Mouse (Mus musculus): ENCODE data around the gene Klhdc3. TPM values are rescaled to one million over a fixed set of nuclear protein-coding genes. Genes with fewer than 3 reads are reported as not detected.

Gene Klhdc3
- polyA plus RNA-seq, 1 experiment from 2014 or later, result 52.0 TPM

- peak overlapping the region; percentile 88 for H3K27ac ChIP-seq (ENCODE audit: low read length)
- peak overlapping the region; percentile 93 for H3K4me3 ChIP-seq (ENCODE audit: low read depth, low read length)
- H3K4me1 ChIP-seq (ENCODE audit: control insufficient read depth, low read depth, low read length), result peaks cover 35% of the 10 kb centered on the region
- peak overlapping the region; percentile 93 for H3K9ac ChIP-seq (ENCODE audit: low read depth, low read length)
- no peaks in the 10 kb centered on the region for H3K27me3 ChIP-seq (ENCODE audit: control insufficient read depth, insufficient read depth, low read depth, low read length)
- peaks cover 3% of the 10 kb centered on the region; the same call in 1 of the 2 replicates for H3K36me3 ChIP-seq (ENCODE audit: control insufficient read depth, insufficient read depth)
- WGBS (ENCODE audit: insufficient replicate concordance), result 2% methylated on average over 39 of the region's 41 CpGs
- peak; percentile 59; the same call in 1 of the 2 replicates for ATAC-seq (ENCODE audit: low read depth)
- H3K9me3 ChIP-seq (replicated peaks; ENCODE audit: control insufficient read depth, low read length), result no peaks in the 10 kb centered on the region
- H3K4me2 ChIP-seq (ENCODE audit: low read depth, low read length), result peak overlapping the region; percentile 88
Observed at GRCm38 (mm10) chr17:46703971-46704886, 23.5 kb upstream of the Klhdc3 start.

- Histone ChIP-seq H3K4me2 (ENCODE audit: low read depth, low read length) (no peak overlapping the region), H3K9me3 (replicated peaks; ENCODE audit: control insufficient read depth, low read length) (no peaks in the 10 kb centered on the region), H3K9ac (ENCODE audit: low read depth, low read length) (no peak overlapping the region), H3K36me3 (ENCODE audit: control insufficient read depth, insufficient read depth) (peaks cover 3% of the 10 kb centered on the region; the same call in 1 of the 2 replicates), H3K4me3 (ENCODE audit: low read depth, low read length) (no peak overlapping the region), H3K4me1 (ENCODE audit: control insufficient read depth, low read depth, low read length) (peaks cover 36% of the 10 kb centered on the region), H3K27ac (ENCODE audit: low read length) (no peak overlapping the region), H3K27me3 (ENCODE audit: control insufficient read depth, insufficient read depth, low read depth, low read length) (no peaks in the 10 kb centered on the region)
- 83% methylated on average over 5 of the region's 5 CpGs for WGBS (ENCODE audit: insufficient replicate concordance)
- ATAC-seq (ENCODE audit: low read depth), result no peak
Observed at GRCm38 (mm10) chr17:46702506-46702905, 21.8 kb upstream of the Klhdc3 start.

DNA sequence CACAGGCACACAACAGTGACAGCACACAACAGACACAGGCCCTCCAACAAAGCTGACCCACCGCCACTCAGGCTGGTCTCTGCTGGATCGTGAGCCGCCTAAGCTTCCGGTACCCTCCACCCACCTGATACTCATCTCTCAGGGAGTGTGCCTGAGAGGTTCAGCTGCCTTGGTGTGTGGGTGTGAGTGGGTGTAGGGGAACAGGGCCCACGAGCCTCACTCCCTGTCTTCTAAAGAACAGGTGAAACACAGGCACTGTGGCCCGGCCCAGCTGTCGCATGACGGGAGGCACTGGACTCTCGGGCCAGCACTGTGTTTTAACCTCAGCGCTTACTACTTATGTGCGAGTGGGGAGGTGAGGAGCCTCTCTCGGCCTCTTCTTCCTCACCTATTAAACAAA, 21.4 kb upstream of the Klhdc3 start:
- Histone ChIP-seq H3K9ac (ENCODE audit: low read depth, low read length) (no peak overlapping the region), H3K36me3 (ENCODE audit: control insufficient read depth, insufficient read depth) (peaks cover 3% of the 10 kb centered on the region; the same call in 1 of the 2 replicates), H3K4me3 (ENCODE audit: low read depth, low read length) (no peak overlapping the region), H3K4me1 (ENCODE audit: control insufficient read depth, low read depth, low read length) (peaks cover 36% of the 10 kb centered on the region), H3K9me3 (replicated peaks; ENCODE audit: control insufficient read depth, low read length) (no peaks in the 10 kb centered on the region), H3K4me2 (ENCODE audit: low read depth, low read length) (no peak overlapping the region), H3K27ac (ENCODE audit: low read length) (no peak overlapping the region), H3K27me3 (ENCODE audit: control insufficient read depth, insufficient read depth, low read depth, low read length) (no peaks in the 10 kb centered on the region)
- WGBS (ENCODE audit: insufficient replicate concordance), result 70% methylated on average over 12 of the region's 12 CpGs
- ATAC-seq (ENCODE audit: low read depth), result no peak

- ATAC-seq (ENCODE audit: low read depth), result no peak
- H3K36me3 ChIP-seq (ENCODE audit: control insufficient read depth, insufficient read depth), result peaks cover 3% of the 10 kb centered on the region; the same call in 1 of the 2 replicates
- H3K9ac ChIP-seq (ENCODE audit: low read depth, low read length), result no peak overlapping the region
- no peak overlapping the region for H3K27ac ChIP-seq (ENCODE audit: low read length)
- WGBS (ENCODE audit: insufficient replicate concordance), result 79% methylated on average over 12 of the region's 12 CpGs
- no peak overlapping the region for H3K4me3 ChIP-seq (ENCODE audit: low read depth, low read length)
- peaks cover 36% of the 10 kb centered on the region for H3K4me1 ChIP-seq (ENCODE audit: control insufficient read depth, low read depth, low read length)
- H3K4me2 ChIP-seq (ENCODE audit: low read depth, low read length), result no peak overlapping the region
- no peaks in the 10 kb centered on the region for H3K27me3 ChIP-seq (ENCODE audit: control insufficient read depth, insufficient read depth, low read depth, low read length)
- no peaks in the 10 kb centered on the region for H3K9me3 ChIP-seq (replicated peaks; ENCODE audit: control insufficient read depth, low read length)
Observed at GRCm38 (mm10) chr17:46701489-46701888, 20.8 kb upstream of the Klhdc3 start.

- Histone ChIP-seq H3K9me3 (replicated peaks; ENCODE audit: control insufficient read depth, low read length) (no peaks in the 10 kb centered on the region), H3K4me3 (ENCODE audit: low read depth, low read length) (no peak overlapping the region), H3K4me1 (ENCODE audit: control insufficient read depth, low read depth, low read length) (peaks cover 28% of the 10 kb centered on the region), H3K27ac (ENCODE audit: low read length) (no peak overlapping the region), H3K27me3 (ENCODE audit: control insufficient read depth, insufficient read depth, low read depth, low read length) (no peaks in the 10 kb centered on the region), H3K4me2 (ENCODE audit: low read depth, low read length) (no peak overlapping the region), H3K9ac (ENCODE audit: low read depth, low read length) (no peak overlapping the region), H3K36me3 (ENCODE audit: control insufficient read depth, insufficient read depth) (peaks cover 3% of the 10 kb centered on the region; the same call in 1 of the 2 replicates)
- ATAC-seq (ENCODE audit: low read depth), result no peak
- 70% methylated on average over 3 of the region's 3 CpGs for WGBS (ENCODE audit: insufficient replicate concordance)
Observed at GRCm38 (mm10) chr17:46699912-46700311, 19.2 kb upstream of the Klhdc3 start.

GRCm38 (mm10) chr17:46699245-46699644, 18.5 kb upstream of the Klhdc3 start:
- Histone ChIP-seq H3K4me1 (ENCODE audit: control insufficient read depth, low read depth, low read length) (peaks cover 28% of the 10 kb centered on the region), H3K4me3 (ENCODE audit: low read depth, low read length) (no peak overlapping the region), H3K36me3 (ENCODE audit: control insufficient read depth, insufficient read depth) (peaks cover 3% of the 10 kb centered on the region; the same call in 1 of the 2 replicates), H3K4me2 (ENCODE audit: low read depth, low read length) (no peak overlapping the region), H3K9me3 (replicated peaks; ENCODE audit: control insufficient read depth, low read length) (no peaks in the 10 kb centered on the region), H3K27ac (ENCODE audit: low read length) (no peak overlapping the region), H3K9ac (ENCODE audit: low read depth, low read length) (no peak overlapping the region), H3K27me3 (ENCODE audit: control insufficient read depth, insufficient read depth, low read depth, low read length) (no peaks in the 10 kb centered on the region)
- 71% methylated on average over 5 of the region's 5 CpGs for WGBS (ENCODE audit: insufficient replicate concordance)
- no peak for ATAC-seq (ENCODE audit: low read depth)

GRCm38 (mm10) chr17:46698515-46698914, 17.8 kb upstream of the Klhdc3 start:
- H3K27me3 ChIP-seq (ENCODE audit: control insufficient read depth, insufficient read depth, low read depth, low read length), result no peaks in the 10 kb centered on the region
- no peak overlapping the region for H3K27ac ChIP-seq (ENCODE audit: low read length)
- no peak for ATAC-seq (ENCODE audit: low read depth)
- H3K4me3 ChIP-seq (ENCODE audit: low read depth, low read length), result no peak overlapping the region
- H3K9ac ChIP-seq (ENCODE audit: low read depth, low read length), result no peak overlapping the region
- H3K4me1 ChIP-seq (ENCODE audit: control insufficient read depth, low read depth, low read length), result peaks cover 21% of the 10 kb centered on the region
- no peak overlapping the region for H3K4me2 ChIP-seq (ENCODE audit: low read depth, low read length)
- peaks cover 3% of the 10 kb centered on the region; the same call in 1 of the 2 replicates for H3K36me3 ChIP-seq (ENCODE audit: control insufficient read depth, insufficient read depth)
- 77% methylated on average over 6 of the region's 6 CpGs for WGBS (ENCODE audit: insufficient replicate concordance)
- no peaks in the 10 kb centered on the region for H3K9me3 ChIP-seq (replicated peaks; ENCODE audit: control insufficient read depth, low read length)

DNA sequence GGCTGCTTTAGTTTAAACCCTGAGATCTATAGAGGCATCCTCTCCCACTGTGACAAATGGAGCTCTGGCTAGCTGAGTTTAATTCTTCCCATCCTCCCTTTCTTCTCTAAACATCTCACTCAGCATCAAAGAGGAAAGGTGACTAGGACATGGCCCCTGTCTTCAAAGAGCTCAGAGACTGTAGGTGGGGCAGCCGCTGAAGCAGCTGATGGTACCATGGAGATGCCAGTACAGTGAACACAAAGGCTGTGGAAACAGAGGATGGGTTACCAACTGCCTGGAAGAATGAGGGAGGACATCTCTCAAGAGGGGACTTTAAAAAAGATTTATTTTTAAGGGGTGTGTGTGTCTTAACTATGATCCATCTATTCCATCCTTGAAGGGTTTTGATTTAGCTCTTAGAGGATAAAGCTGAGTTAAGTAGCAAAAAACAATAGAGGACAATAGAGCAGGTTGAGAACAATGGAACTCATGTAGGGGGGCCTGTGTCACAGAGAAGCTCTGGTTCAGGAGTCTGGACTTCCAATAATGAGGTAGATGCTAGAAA, 13.9 kb upstream of the Klhdc3 start:
- no peak overlapping the region for H3K9ac ChIP-seq (ENCODE audit: low read depth, low read length)
- no peak overlapping the region for H3K4me2 ChIP-seq (ENCODE audit: low read depth, low read length)
- peaks cover 1% of the 10 kb centered on the region; the same call in 1 of the 2 replicates for H3K36me3 ChIP-seq (ENCODE audit: control insufficient read depth, insufficient read depth)
- H3K27ac ChIP-seq (ENCODE audit: low read length), result no peak overlapping the region
- H3K9me3 ChIP-seq (replicated peaks; ENCODE audit: control insufficient read depth, low read length), result no peaks in the 10 kb centered on the region
- peaks cover 13% of the 10 kb centered on the region for H3K4me1 ChIP-seq (ENCODE audit: control insufficient read depth, low read depth, low read length)
- no peaks in the 10 kb centered on the region for H3K27me3 ChIP-seq (ENCODE audit: control insufficient read depth, insufficient read depth, low read depth, low read length)
- WGBS (ENCODE audit: insufficient replicate concordance), result 91% methylated on average over 1 of the region's 1 CpGs
- no peak overlapping the region for H3K4me3 ChIP-seq (ENCODE audit: low read depth, low read length)
- ATAC-seq (ENCODE audit: low read depth), result no peak

- Histone ChIP-seq H3K9me3 (replicated peaks; ENCODE audit: control insufficient read depth, low read length) (no peaks in the 10 kb centered on the region), H3K36me3 (ENCODE audit: control insufficient read depth, insufficient read depth) (peaks cover 9% of the 10 kb centered on the region), H3K4me2 (ENCODE audit: low read depth, low read length) (no peak overlapping the region), H3K27me3 (ENCODE audit: control insufficient read depth, insufficient read depth, low read depth, low read length) (no peaks in the 10 kb centered on the region), H3K9ac (ENCODE audit: low read depth, low read length) (no peak overlapping the region), H3K27ac (ENCODE audit: low read length) (no peak overlapping the region), H3K4me3 (ENCODE audit: low read depth, low read length) (no peak overlapping the region), H3K4me1 (ENCODE audit: control insufficient read depth, low read depth, low read length) (peaks cover 8% of the 10 kb centered on the region)
- ATAC-seq (ENCODE audit: low read depth), result no peak
- 75% methylated on average over 2 of the region's 2 CpGs for WGBS (ENCODE audit: insufficient replicate concordance)
Observed at GRCm38 (mm10) chr17:46691390-46691789, 10.7 kb upstream of the Klhdc3 start.
